10 mouse cellular contexts compared by ENCODE assay signal in the genomic region with DNA sequence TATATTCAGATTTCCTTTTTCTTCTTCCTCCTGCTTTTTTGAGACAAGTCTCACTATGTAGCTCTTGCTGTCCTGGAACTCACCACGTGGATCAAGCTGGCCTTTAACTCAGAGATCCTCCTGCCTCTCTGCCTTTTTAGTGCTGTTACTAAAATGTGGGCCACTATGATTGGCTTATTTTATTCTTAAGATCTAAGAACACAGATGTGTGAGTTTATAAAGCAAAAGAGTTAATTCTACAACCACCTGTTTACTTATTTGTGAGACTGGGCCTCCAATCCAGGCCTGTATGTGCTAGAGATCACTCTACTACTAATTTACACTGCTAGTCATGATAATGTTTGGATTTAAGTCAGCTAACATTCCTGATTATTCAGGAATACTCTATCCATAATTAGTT. TPM values are rescaled to one million over a fixed set of nuclear protein-coding genes. Genes with fewer than 3 reads are reported as not detected.
DNase-seq lines count a peak whose midpoint lies in the region; ATAC-seq and TF ChIP-seq lines count a peak whose summit lies in the region.
"Had no signal": no experiment of that assay in that cellular context is flagged by ENCODE, and none has a peak within 500 bp of the region (broad histone marks: within the 10 kb centered on the region; RNA-seq: fewer than 3 reads in every experiment).

No protein-coding gene starts in this region.

- 46% methylated on average over 1 of the region's 1 CpGs for WGBS in kidney, embryonic 16.5 days
- whole genome bisulfite sequencing in embryonic facial prominence, embryonic 14.5 days, result 48% methylated on average over 1 of the region's 1 CpGs
- 40% methylated on average over 1 of the region's 1 CpGs for WGBS in hindbrain, postnatal 0 days
- 25% methylated on average over 1 of the region's 1 CpGs for WGBS in midbrain, postnatal 0 days

- TF ChIP-seq CTCF in hindbrain, postnatal 0 days (IDR thresholded peaks at IDR 0.05; ENCODE audit: low read depth), result no peak
- TF ChIP-seq CTCF in midbrain, postnatal 0 days (IDR thresholded peaks at IDR 0.05), result no peak

- no peak for DNase-seq in kidney, adult 11 months
- DNase-seq in embryonic facial prominence, embryonic 14.5 days (ENCODE audit: low spot score), result no peak
- DNase-seq in hindbrain, postnatal 0 days (ENCODE audit: low spot score), result no peak
- no peak for DNase-seq in midbrain, postnatal 0 days (ENCODE audit: low spot score)
- DNase-seq in left cerebral cortex, adult 8-10 months (ENCODE audit: low spot score in 2 of 2), result no peak
- no peak for DNase-seq in embryo, embryonic 10.5 days (ENCODE audit: low spot score)
- DNase-seq in kidney, adult 8-10 months, result no peak
- DNase-seq: spleen, adult 18-20 months had no signal

- no peaks in the 10 kb centered on the region for H3K27me3 ChIP-seq in kidney, embryonic 16.5 days (ENCODE audit: insufficient read depth, low read length)
- H3K27me3 ChIP-seq in embryonic facial prominence, embryonic 14.5 days (replicated peaks; ENCODE audit: control insufficient read depth, insufficient read depth, low read length), result no peaks in the 10 kb centered on the region
- H3K27me3 ChIP-seq in hindbrain, postnatal 0 days (ENCODE audit: insufficient read depth, low read length), result no peaks in the 10 kb centered on the region
- H3K27me3 ChIP-seq in midbrain, postnatal 0 days (ENCODE audit: insufficient read depth, low read length), result no peaks in the 10 kb centered on the region
- H3K27me3 ChIP-seq: neural tube, embryonic 12.5 days had no signal

- H3K9me3 ChIP-seq in kidney, embryonic 16.5 days (ENCODE audit: low read length), result no peaks in the 10 kb centered on the region
- no peaks in the 10 kb centered on the region for H3K9me3 ChIP-seq in embryonic facial prominence, embryonic 14.5 days (ENCODE audit: control insufficient read depth, low read length)
- H3K9me3 ChIP-seq in hindbrain, postnatal 0 days (ENCODE audit: low read length), result no peaks in the 10 kb centered on the region
- H3K9me3 ChIP-seq in midbrain, postnatal 0 days (ENCODE audit: low read length), result no peaks in the 10 kb centered on the region
- H3K9me3 ChIP-seq: neural tube, embryonic 12.5 days had no signal

- ATAC-seq in kidney, embryonic 16.5 days (ENCODE audit: low FRiP score, low TSS enrichment), result no peak
- ATAC-seq in embryonic facial prominence, embryonic 14.5 days (ENCODE audit: low read depth), result no peak
- no peak for ATAC-seq in hindbrain, postnatal 0 days
- no peak for ATAC-seq in midbrain, postnatal 0 days (ENCODE audit: low FRiP score)

- peaks cover 13% of the 10 kb centered on the region; the same call in 1 of the 2 replicates for H3K36me3 ChIP-seq in kidney, embryonic 16.5 days (ENCODE audit: insufficient read depth, low read length)
- peaks cover 16% of the 10 kb centered on the region for H3K36me3 ChIP-seq in embryonic facial prominence, embryonic 14.5 days (ENCODE audit: control insufficient read depth, insufficient read depth, low read length)
- no peaks in the 10 kb centered on the region for H3K36me3 ChIP-seq in hindbrain, postnatal 0 days (ENCODE audit: insufficient read depth, low read length)
- H3K36me3 ChIP-seq in midbrain, postnatal 0 days (ENCODE audit: insufficient read depth, low read length), result no peaks in the 10 kb centered on the region

- H3K4me2 ChIP-seq in kidney, embryonic 16.5 days (replicated peaks; ENCODE audit: low read depth, low read length), result no peak overlapping the region
- peak overlapping the region; percentile 94; the same call in 1 of the 2 replicates for H3K4me2 ChIP-seq in embryonic facial prominence, embryonic 14.5 days (ENCODE audit: low read depth, low read length)
- peak overlapping the region; percentile 78; the same call in 1 of the 2 replicates for H3K4me2 ChIP-seq in hindbrain, postnatal 0 days (ENCODE audit: low read depth, low read length)
- 0 out of 2 replicates have a peak overlapping the region, but pooled peaks have one; percentile 71 for H3K4me2 ChIP-seq in midbrain, postnatal 0 days (ENCODE audit: low read depth, low read length, poor library complexity, severe bottlenecking)

- H3K4me1 ChIP-seq in kidney, embryonic 16.5 days (ENCODE audit: insufficient read depth, low read length), result peaks cover 40% of the 10 kb centered on the region
- peaks cover 23% of the 10 kb centered on the region for H3K4me1 ChIP-seq in embryonic facial prominence, embryonic 14.5 days (ENCODE audit: control insufficient read depth, insufficient read depth, low read length)
- H3K4me1 ChIP-seq in hindbrain, postnatal 0 days (ENCODE audit: insufficient read depth, low read length), result peaks cover 22% of the 10 kb centered on the region
- H3K4me1 ChIP-seq in midbrain, postnatal 0 days (ENCODE audit: insufficient read depth, low read length), result peaks cover 4% of the 10 kb centered on the region; the same call in 1 of the 2 replicates

- no peak overlapping the region for H3K4me3 ChIP-seq in kidney, embryonic 16.5 days (ENCODE audit: low read length)
- H3K4me3 ChIP-seq in embryonic facial prominence, embryonic 14.5 days (ENCODE audit: low read depth, low read length), result peak overlapping the region; percentile 99; the same call in 1 of the 2 replicates
- H3K4me3 ChIP-seq in hindbrain, postnatal 0 days (ENCODE audit: low read length), result no peak overlapping the region
- no peak overlapping the region for H3K4me3 ChIP-seq in midbrain, postnatal 0 days (ENCODE audit: low read depth, low read length)

- peak overlapping the region; percentile 78 for H3K27ac ChIP-seq in kidney, embryonic 16.5 days (ENCODE audit: low read length)
- H3K27ac ChIP-seq in embryonic facial prominence, embryonic 14.5 days (replicated peaks; ENCODE audit: low read depth, low read length), result peak overlapping the region; percentile 100
- H3K27ac ChIP-seq in hindbrain, postnatal 0 days, result peak overlapping the region; percentile 100
- H3K27ac ChIP-seq in midbrain, postnatal 0 days (ENCODE audit: low read depth, low read length), result peak overlapping the region; percentile 99

- no peak overlapping the region for H3K9ac ChIP-seq in kidney, embryonic 16.5 days (replicated peaks; ENCODE audit: low read length)
- H3K9ac ChIP-seq in embryonic facial prominence, embryonic 14.5 days (ENCODE audit: low read depth, low read length), result peak overlapping the region; percentile 100; the same call in 1 of the 2 replicates
- no peak overlapping the region for H3K9ac ChIP-seq in hindbrain, postnatal 0 days (replicated peaks; ENCODE audit: low read length)
- no peak overlapping the region for H3K9ac ChIP-seq in midbrain, postnatal 0 days (replicated peaks; ENCODE audit: low read length, poor library complexity, severe bottlenecking)

RNA-seq across cellular contexts. Expression of a gene that starts 1.2 kb away (rescaled TPM):
- 652 and 684 TPM in 2 replicates for polyA plus RNA-seq in kidney, embryonic 16.5 days (2015; fragmentation: Nextera tagmentation; extraction: Ambion mirVana)
- 649 and 733 TPM in 2 replicates for polyA plus RNA-seq in embryonic facial prominence, embryonic 14.5 days (2014; fragmentation: Nextera tagmentation; extraction: Ambion mirVana)
- total RNA-seq in hindbrain, postnatal 0 days (2014; rRNA removed), result 393 and 416 TPM in 2 replicates
- 340 and 356 TPM in 2 replicates for polyA plus RNA-seq in hindbrain, postnatal 0 days (2015; fragmentation: Nextera tagmentation; extraction: Ambion mirVana)
- total RNA-seq in midbrain, postnatal 0 days (2014; rRNA removed), result 432 and 533 TPM in 2 replicates
- polyA plus RNA-seq in midbrain, postnatal 0 days (2015; fragmentation: Nextera tagmentation; extraction: Ambion mirVana), result 276 and 321 TPM in 2 replicates
- 100 to 1,000 TPM; 276 to 301 (median 288) TPM for total RNA-seq in left cerebral cortex, adult 8-10 months (2022)
